Mouse (Mus musculus): ENCODE measurements around the gene Flt1. TPM values are rescaled to one million over a fixed set of nuclear protein-coding genes. Genes with fewer than 3 reads are reported as not detected.

The Flt1 gene
- polyA plus RNA-seq, 1 experiment: 2.1 TPM

GRCm38 (mm10) chr5:147692622-147693021 is 33.2 kb downstream of the Flt1 start:
- TF ChIP-seq USF1 (IDR thresholded peaks at IDR 0.05; ENCODE audit: low read depth) (no peak), CTCF (IDR thresholded peaks at IDR 0.05; ENCODE audit: control insufficient read depth, insufficient read depth, insufficient read length) (no peak), MAX (IDR thresholded peaks at IDR 0.05) (no peak), MYOD1 (IDR thresholded peaks at IDR 0.05; ENCODE audit: control insufficient read depth, insufficient read length, low read depth) (no peak), CEBPB (IDR thresholded peaks at IDR 0.05; ENCODE audit: low read depth) (no peak), MYOG (IDR thresholded peaks at IDR 0.05; ENCODE audit: control insufficient read depth, extremely low read depth, insufficient read length) (no peak), FOSL1 (IDR thresholded peaks at IDR 0.05; ENCODE audit: insufficient read depth, low read length, poor library complexity, severe bottlenecking) (no peak)
- Histone ChIP-seq H3K36me3 (ENCODE audit: control insufficient read depth, insufficient read depth) (no peaks in the 10 kb centered on the region), H3K4me3 (ENCODE audit: insufficient read depth, poor library complexity, severe bottlenecking) (no peak overlapping the region)

DNA sequence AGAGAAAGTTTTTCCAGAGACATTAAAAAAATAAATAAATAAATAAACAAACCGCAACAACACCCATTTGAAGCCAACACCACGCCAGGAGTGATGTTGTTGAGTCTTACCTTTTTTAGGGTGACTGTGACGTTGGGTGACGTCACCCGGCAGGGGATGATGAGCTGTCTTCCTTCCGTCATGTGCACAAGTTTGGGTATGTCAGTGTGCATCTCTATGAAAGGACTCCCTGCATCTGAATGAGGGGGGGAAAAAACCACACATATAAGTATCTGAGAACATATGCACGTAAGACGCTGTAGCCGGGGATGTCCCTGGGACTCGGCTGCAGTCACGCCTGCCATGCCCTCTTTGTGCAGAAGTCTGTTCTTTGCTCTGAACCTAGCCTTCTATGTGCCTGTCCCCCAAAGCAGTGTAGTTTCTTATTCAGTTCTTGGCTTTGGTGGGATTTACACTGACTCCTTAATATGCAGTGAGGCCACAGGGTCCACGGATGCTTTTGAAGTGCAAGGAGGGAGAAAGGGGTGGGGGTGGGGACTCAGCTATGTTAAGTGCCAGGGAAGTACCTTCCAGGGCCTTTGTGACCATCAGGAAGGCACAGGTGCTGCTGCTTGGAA is 42.0 kb downstream of the Flt1 start:
- no peaks in the 10 kb centered on the region for H3K27me3 ChIP-seq (ENCODE audit: control insufficient read depth, insufficient read depth, insufficient read length)
- H3K36me3 ChIP-seq (ENCODE audit: control insufficient read depth, insufficient read depth): no peaks in the 10 kb centered on the region
- no peak overlapping the region for H3K4me3 ChIP-seq (ENCODE audit: insufficient read depth, poor library complexity, severe bottlenecking)
- H3ac ChIP-seq (ENCODE audit: control insufficient read depth, insufficient read length, low read depth): no peak overlapping the region
- no peaks in the 10 kb centered on the region for H3K79me3 ChIP-seq (ENCODE audit: low read depth)
- no peak for TF ChIP-seq FOSL1 (IDR thresholded peaks at IDR 0.05; ENCODE audit: insufficient read depth, low read length, poor library complexity, severe bottlenecking)
- TF ChIP-seq CTCF (IDR thresholded peaks at IDR 0.05; ENCODE audit: control insufficient read depth, insufficient read depth, insufficient read length): no peak
- TF ChIP-seq MYOD1 (IDR thresholded peaks at IDR 0.05; ENCODE audit: control insufficient read depth, insufficient read length, low read depth): no peak
- no peak for TF ChIP-seq MYOG (IDR thresholded peaks at IDR 0.05; ENCODE audit: control insufficient read depth, extremely low read depth, insufficient read length)
- TF ChIP-seq USF1 (IDR thresholded peaks at IDR 0.05; ENCODE audit: low read depth): no peak
- TF ChIP-seq MAX (IDR thresholded peaks at IDR 0.05): no peak
- no peak for TF ChIP-seq CEBPB (IDR thresholded peaks at IDR 0.05; ENCODE audit: low read depth)
- H3K79me2 ChIP-seq (ENCODE audit: control insufficient read depth, insufficient read depth): no peaks in the 10 kb centered on the region

More at GRCm38 (mm10) chr5:147692622-147693021, 33.2 kb downstream of the Flt1 start:
- Histone ChIP-seq H3K79me2 (ENCODE audit: control insufficient read depth, insufficient read depth) (no peaks in the 10 kb centered on the region), H3K79me3 (ENCODE audit: low read depth) (no peaks in the 10 kb centered on the region), H3K27me3 (ENCODE audit: control insufficient read depth, insufficient read depth, insufficient read length) (no peaks in the 10 kb centered on the region), H3ac (ENCODE audit: control insufficient read depth, insufficient read length, low read depth) (no peak overlapping the region)

- no peak overlapping the region for H3K4me3 ChIP-seq (ENCODE audit: insufficient read depth, poor library complexity, severe bottlenecking)
Observed at GRCm38 (mm10) chr5:147681224-147681623, 44.6 kb downstream of the Flt1 start.

GRCm38 (mm10) chr5:147680711-147681110 is 45.1 kb downstream of the Flt1 start:
- TF ChIP-seq MAX (IDR thresholded peaks at IDR 0.05) (no peak), CEBPB (IDR thresholded peaks at IDR 0.05; ENCODE audit: low read depth) (no peak), CTCF (IDR thresholded peaks at IDR 0.05; ENCODE audit: control insufficient read depth, insufficient read depth, insufficient read length) (no peak), MYOG (IDR thresholded peaks at IDR 0.05; ENCODE audit: control insufficient read depth, extremely low read depth, insufficient read length) (no peak)
- no peaks in the 10 kb centered on the region for H3K79me2 ChIP-seq (ENCODE audit: control insufficient read depth, insufficient read depth)

More at GRCm38 (mm10) chr5:147681224-147681623, 44.6 kb downstream of the Flt1 start:
- TF ChIP-seq CTCF (IDR thresholded peaks at IDR 0.05; ENCODE audit: control insufficient read depth, insufficient read depth, insufficient read length) (no peak), MAX (IDR thresholded peaks at IDR 0.05) (no peak), FOSL1 (IDR thresholded peaks at IDR 0.05; ENCODE audit: insufficient read depth, low read length, poor library complexity, severe bottlenecking) (no peak), MYOD1 (IDR thresholded peaks at IDR 0.05; ENCODE audit: control insufficient read depth, insufficient read length, low read depth) (no peak), MYOG (IDR thresholded peaks at IDR 0.05; ENCODE audit: control insufficient read depth, extremely low read depth, insufficient read length) (no peak), USF1 (IDR thresholded peaks at IDR 0.05; ENCODE audit: low read depth) (no peak), CEBPB (IDR thresholded peaks at IDR 0.05; ENCODE audit: low read depth) (no peak)
- H3K79me3 ChIP-seq (ENCODE audit: low read depth): no peaks in the 10 kb centered on the region
- H3K79me2 ChIP-seq (ENCODE audit: control insufficient read depth, insufficient read depth): no peaks in the 10 kb centered on the region
- H3K36me3 ChIP-seq (ENCODE audit: control insufficient read depth, insufficient read depth): no peaks in the 10 kb centered on the region
- no peak overlapping the region for H3ac ChIP-seq (ENCODE audit: control insufficient read depth, insufficient read length, low read depth)
- no peaks in the 10 kb centered on the region for H3K27me3 ChIP-seq (ENCODE audit: control insufficient read depth, insufficient read depth, insufficient read length)

GRCm38 (mm10) chr5:147679316-147679715 is 46.5 kb downstream of the Flt1 start:
- TF ChIP-seq FOSL1 (IDR thresholded peaks at IDR 0.05; ENCODE audit: insufficient read depth, low read length, poor library complexity, severe bottlenecking) (no peak), MAX (IDR thresholded peaks at IDR 0.05) (no peak), CEBPB (IDR thresholded peaks at IDR 0.05; ENCODE audit: low read depth) (no peak), MYOD1 (IDR thresholded peaks at IDR 0.05; ENCODE audit: control insufficient read depth, insufficient read length, low read depth) (no peak), CTCF (IDR thresholded peaks at IDR 0.05; ENCODE audit: control insufficient read depth, insufficient read depth, insufficient read length) (no peak), MYOG (IDR thresholded peaks at IDR 0.05; ENCODE audit: control insufficient read depth, extremely low read depth, insufficient read length) (no peak), USF1 (IDR thresholded peaks at IDR 0.05; ENCODE audit: low read depth) (no peak)
- no peaks in the 10 kb centered on the region for H3K36me3 ChIP-seq (ENCODE audit: control insufficient read depth, insufficient read depth)
- no peak overlapping the region for H3K4me3 ChIP-seq (ENCODE audit: insufficient read depth, poor library complexity, severe bottlenecking)
- H3ac ChIP-seq (ENCODE audit: control insufficient read depth, insufficient read length, low read depth): no peak overlapping the region
- no peaks in the 10 kb centered on the region for H3K79me2 ChIP-seq (ENCODE audit: control insufficient read depth, insufficient read depth)
- no peaks in the 10 kb centered on the region for H3K27me3 ChIP-seq (ENCODE audit: control insufficient read depth, insufficient read depth, insufficient read length)
- no peaks in the 10 kb centered on the region for H3K79me3 ChIP-seq (ENCODE audit: low read depth)

More at GRCm38 (mm10) chr5:147680711-147681110, 45.1 kb downstream of the Flt1 start:
- Histone ChIP-seq H3ac (ENCODE audit: control insufficient read depth, insufficient read length, low read depth) (no peak overlapping the region), H3K36me3 (ENCODE audit: control insufficient read depth, insufficient read depth) (no peaks in the 10 kb centered on the region), H3K27me3 (ENCODE audit: control insufficient read depth, insufficient read depth, insufficient read length) (no peaks in the 10 kb centered on the region), H3K4me3 (ENCODE audit: insufficient read depth, poor library complexity, severe bottlenecking) (no peak overlapping the region), H3K79me3 (ENCODE audit: low read depth) (no peaks in the 10 kb centered on the region)
